Mouse (Mus musculus): Measurements from ENCODE around the gene Zkscan17.
A peak's percentile ranks its signal among the peaks of the same experiment; 100 is the strongest.

DNA sequence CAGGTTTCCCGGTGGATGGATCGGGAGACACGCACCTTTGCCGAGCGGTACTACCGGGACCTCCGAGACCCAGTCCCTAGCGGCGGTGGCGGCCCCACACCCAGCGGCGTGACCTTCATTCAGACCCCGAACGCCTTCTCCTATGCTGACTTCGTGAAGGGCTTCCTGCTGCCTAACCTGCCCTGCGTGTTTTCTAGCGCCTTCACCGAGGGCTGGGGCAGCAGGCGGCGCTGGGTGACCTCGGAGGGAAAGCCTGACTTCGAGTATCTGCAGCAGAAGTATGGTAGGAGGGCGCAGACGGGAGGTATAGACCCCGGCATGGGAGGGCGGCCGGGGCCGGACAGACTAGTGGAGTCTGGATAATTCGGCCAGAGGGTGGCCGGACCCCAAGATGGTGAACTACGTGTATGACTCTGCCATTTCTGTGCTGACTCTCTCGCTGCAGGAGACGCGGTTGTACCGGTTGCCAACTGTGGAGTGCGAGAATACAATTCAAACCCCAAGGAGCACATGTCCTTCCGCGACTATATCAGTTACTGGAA lies 76.2 kb downstream of the Zkscan17 start:
- TF ChIP-seq CTCF (IDR thresholded peaks at IDR 0.05; ENCODE audit: low read depth) (peak; percentile 51; the same call in 1 of the 2 replicates), EP300 (IDR thresholded peaks at IDR 0.05; ENCODE audit: low read depth) (no peak)

All from liver, embryonic 14.5 days (tissue).